Mouse (Mus musculus) cerebellum, postnatal 4 days (tissue): ENCODE data around the gene Nnmt.

Experiments used
- DNase-seq, 2 experiments: peaks; one replicate each; pipeline ENCODE4 v3.0.0; 2022; ENCODE audit warnings: low spot score in 2 of 2, mixed read lengths in 1 of 2

Gene Nnmt

GRCm38 (mm10) chr9:48635576-48636350, 30.8 kb upstream of the Nnmt start:
- no peak for DNase-seq

- no peak for DNase-seq
These were observed 28.2 kb upstream of the Nnmt start for GRCm38 (mm10) chr9:48633147-48633546.

- no peak for DNase-seq
These were observed 14.3 kb upstream of the Nnmt start for GRCm38 (mm10) chr9:48619268-48619667.

- DNase-seq = peak; percentile 48 to 80
These were observed 13.6 kb upstream of the Nnmt start for GRCm38 (mm10) chr9:48618589-48618988.

- peak in 1 of 2 experiments; percentile 21 for DNase-seq
These were observed 13.2 kb upstream of the Nnmt start for GRCm38 (mm10) chr9:48618111-48618510.

GRCm38 (mm10) chr9:48617511-48618010, 12.6 kb upstream of the Nnmt start:
- DNase-seq = no peak

- no peak for DNase-seq
These were observed 8.3 kb upstream of the Nnmt start for GRCm38 (mm10) chr9:48613221-48613620.

- DNase-seq = no peak
These were observed 7.6 kb upstream of the Nnmt start for GRCm38 (mm10) chr9:48612542-48612941.

- DNase-seq = no peak
These were observed 6.1 kb upstream of the Nnmt start for GRCm38 (mm10) chr9:48611032-48611431.

GRCm38 (mm10) chr9:48609734-48610133, 4.8 kb upstream of the Nnmt start:
- DNase-seq = no peak

GRCm38 (mm10) chr9:48607417-48607816, 2.5 kb upstream of the Nnmt start:
- no peak for DNase-seq

GRCm38 (mm10) chr9:48606171-48606570, 1.2 kb upstream of the Nnmt start:
- no peak for DNase-seq

GRCm38 (mm10) chr9:48605697-48606096, 744 bp upstream of the Nnmt start:
- no peak for DNase-seq

- DNase-seq = no peak
These were observed 727 bp downstream of the Nnmt start for GRCm38 (mm10) chr9:48604226-48604625.

GRCm38 (mm10) chr9:48600881-48601280, 4.1 kb downstream of the Nnmt start:
- no peak for DNase-seq

- no peak for DNase-seq
These were observed 4.9 kb downstream of the Nnmt start for GRCm38 (mm10) chr9:48600066-48600465.

GRCm38 (mm10) chr9:48597494-48597893, 7.5 kb downstream of the Nnmt start:
- DNase-seq = no peak

GRCm38 (mm10) chr9:48596924-48597323, 8.0 kb downstream of the Nnmt start:
- no peak for DNase-seq

GRCm38 (mm10) chr9:48593915-48594314, 11.0 kb downstream of the Nnmt start:
- no peak for DNase-seq

- DNase-seq = no peak
These were observed 14.3 kb downstream of the Nnmt start for GRCm38 (mm10) chr9:48590606-48591005.

- peak in 1 of 2 experiments; percentile 56 for DNase-seq
These were observed 18.6 kb downstream of the Nnmt start for GRCm38 (mm10) chr9:48586332-48586731.

- DNase-seq = no peak
These were observed 24.1 kb downstream of the Nnmt start for GRCm38 (mm10) chr9:48580808-48581207.

GRCm38 (mm10) chr9:48562388-48562787, 42.6 kb downstream of the Nnmt start:
- DNase-seq = no peak
